Mouse (Mus musculus) embryonic facial prominence, embryonic 12.5 days (tissue): Measurements from ENCODE around the gene Vmn1r189. TPM values are rescaled to one million over a fixed set of nuclear protein-coding genes. Genes with fewer than 3 reads are reported as not detected.
"Not testable (repeated sequence)": the region's sequence is repeated elsewhere in the genome, so short reads cannot be mapped to it uniquely, and the experiment has no call there.

Source experiments
- ATAC-seq: fragments of 200-750 bp; cut with Nextera tagmentation; 2 replicates; pipeline ENCODE4 v1.8.0; 2017; ENCODE audit not compliant: insufficient number of reproducible peaks, insufficient read depth, low FRiP score, low TSS enrichment
- H3K27ac ChIP-seq: fragments of 300-500 bp; sonication (generic); 2 replicates; pipeline ENCODE4 v1.5.1; 2016; ENCODE audit warnings: mild to moderate bottlenecking
- H3K27me3 ChIP-seq: fragments of 300-500 bp; sonication (generic); 2 replicates; pipeline ENCODE4 v1.6.1; 2016; ENCODE audit warnings: mild to moderate bottlenecking, moderate library complexity
- H3K36me3 ChIP-seq: fragments of 300-500 bp; sonication (generic); 2 replicates; pipeline ENCODE4 v1.6.1; 2016; ENCODE audit warnings: mild to moderate bottlenecking
- H3K4me1 ChIP-seq: fragments of 300-500 bp; sonication (generic); 2 replicates; pipeline ENCODE4 v1.6.1; 2016
- H3K4me2 ChIP-seq: fragments of 300-500 bp; sonication (generic); replicated peaks from 2 replicates; pipeline ENCODE4 v1.6.1; 2016; ENCODE audit warnings: mild to moderate bottlenecking, moderate library complexity
- H3K4me3 ChIP-seq: fragments of 300-500 bp; sonication (generic); 2 replicates; pipeline ENCODE4 v1.5.1; 2016; ENCODE audit warnings: mild to moderate bottlenecking
- H3K9ac ChIP-seq: fragments of 300-500 bp; sonication (generic); 2 replicates; pipeline ENCODE4 v1.6.1; 2016; ENCODE audit warnings: mild to moderate bottlenecking, moderate library complexity
- H3K9me3 ChIP-seq: fragments of 300-500 bp; sonication (generic); 2 replicates; pipeline ENCODE4 v1.6.1; 2016; ENCODE audit warnings: mild to moderate bottlenecking, moderate library complexity
- WGBS: fragments of 180-500 bp; shearing (Covaris S2); methylation state at CpG from one replicate; pipeline ENCODE4 v1.1.7; 2016; 5-methylcytosine and 5-hydroxymethylcytosine counted together
- microRNA-seq: library from miRNA; unstranded; fragments of <30 nt; microRNA quantifications from one replicate; pipeline ENCODE4, GENCODE M21; 2017
- polyA plus RNA-seq: library from polyadenylated mRNA; unstranded; fragments of >200 nt; fragmentation: Nextera tagmentation; extraction: Ambion mirVana; gene quantifications from 2 replicates; pipeline ENCODE4 v1.2.1, GENCODE M21; 2016

The Vmn1r189 gene
- polyA plus RNA-seq = not detected in 2 replicates

DNA sequence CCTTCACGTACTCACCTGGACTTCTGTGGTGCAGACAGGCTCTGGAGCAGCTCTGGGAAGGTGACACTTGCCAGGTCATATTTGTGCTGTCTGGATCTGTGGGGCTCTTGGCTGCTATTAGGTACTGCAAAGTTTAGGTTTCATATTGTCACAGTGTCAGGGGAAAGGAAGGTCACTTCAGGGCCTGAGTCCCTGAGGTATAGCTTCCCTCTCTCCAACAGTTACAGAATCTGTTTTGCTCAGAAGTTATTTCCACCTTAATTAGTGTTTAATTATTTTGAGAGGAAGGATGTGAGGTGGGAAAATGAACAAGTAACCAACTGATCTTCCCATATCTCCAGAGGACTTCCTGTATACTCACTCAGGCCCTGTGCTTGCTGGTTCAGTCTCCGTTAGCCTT is at the start of gene Vmn1r189:
Gene Vmn1r189 (minus strand): TSS at position 101 of the 400 bp plus-strand sequence.
- not testable (repeated sequence) for H3K9ac ChIP-seq, H3K27ac ChIP-seq, ATAC-seq, H3K4me1 ChIP-seq, H3K27me3 ChIP-seq, H3K4me3 ChIP-seq, H3K36me3 ChIP-seq, H3K9me3 ChIP-seq, H3K4me2 ChIP-seq
- WGBS = 82% methylated on average over 2 of the region's 2 CpGs

GRCm38 (mm10) chr13:22136495-22137293 is 31.1 kb upstream of the Vmn1r189 start:
- H3K27me3 ChIP-seq, H3K9ac ChIP-seq, H3K4me3 ChIP-seq, H3K4me1 ChIP-seq, H3K36me3 ChIP-seq, H3K4me2 ChIP-seq, H3K27ac ChIP-seq, H3K9me3 ChIP-seq, ATAC-seq: not testable (repeated sequence)
- 75% methylated on average over 5 of the region's 5 CpGs for WGBS

DNA sequence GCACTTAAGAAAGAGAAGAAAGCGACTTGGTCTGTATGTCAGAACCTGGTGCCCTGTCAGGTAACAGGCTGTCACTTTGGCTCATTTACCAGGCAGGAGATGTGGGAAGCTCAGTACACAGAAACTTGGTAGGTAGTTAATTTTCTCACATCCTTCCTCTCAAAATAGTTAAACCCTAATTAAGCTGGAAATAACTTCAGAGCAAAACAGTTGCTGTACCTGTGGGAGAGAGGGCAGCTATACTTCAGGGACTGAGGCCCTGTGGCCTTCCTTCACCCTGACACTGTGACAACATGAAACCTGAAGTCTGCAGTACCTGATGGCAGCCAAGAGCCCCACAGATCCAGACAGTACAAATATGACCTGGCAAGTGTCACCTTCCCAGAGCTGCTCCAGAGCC is 21.5 kb downstream of the Vmn1r189 start, which contains the start of gene Vmn1r188:
Gene Vmn1r188 (plus strand): TSS at position 301 of the 400 bp plus-strand sequence.
- WGBS = 86% methylated on average over 1 of the region's 1 CpGs
- not testable (repeated sequence) for H3K4me3 ChIP-seq, H3K9me3 ChIP-seq, H3K27me3 ChIP-seq, H3K27ac ChIP-seq, ATAC-seq, H3K9ac ChIP-seq, H3K4me1 ChIP-seq, H3K4me2 ChIP-seq, H3K36me3 ChIP-seq

DNA sequence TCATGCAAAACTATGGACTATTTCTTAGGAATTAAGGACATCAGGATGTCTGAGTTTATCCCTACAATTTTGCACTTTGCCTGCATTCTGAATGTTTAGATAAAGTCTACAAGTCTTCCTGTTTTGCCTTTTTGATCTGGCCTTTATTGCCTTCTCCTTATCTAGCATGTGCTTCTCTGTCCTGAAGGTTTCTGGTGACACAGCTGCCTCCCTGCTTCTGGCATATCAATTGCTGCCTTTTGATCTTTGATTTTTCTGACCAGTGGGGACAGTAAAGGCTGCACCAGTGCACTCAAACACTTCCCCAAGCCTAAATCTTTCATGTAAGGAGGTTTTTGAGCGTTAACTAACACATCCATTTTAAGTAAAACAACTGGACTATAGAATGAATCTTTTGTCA is 42.2 kb downstream of the Vmn1r189 start:
- H3K36me3 ChIP-seq = no peaks in the 10 kb centered on the region
- H3K9me3 ChIP-seq = no peaks in the 10 kb centered on the region
- no peak overlapping the region for H3K27ac ChIP-seq
- 71% methylated on average over 1 of the region's 1 CpGs for WGBS
- no peak for ATAC-seq
- no peaks in the 10 kb centered on the region for H3K27me3 ChIP-seq
- no peak overlapping the region for H3K4me3 ChIP-seq
- no peak overlapping the region for H3K9ac ChIP-seq
- H3K4me2 ChIP-seq = no peak overlapping the region
- no peaks in the 10 kb centered on the region for H3K4me1 ChIP-seq

DNA sequence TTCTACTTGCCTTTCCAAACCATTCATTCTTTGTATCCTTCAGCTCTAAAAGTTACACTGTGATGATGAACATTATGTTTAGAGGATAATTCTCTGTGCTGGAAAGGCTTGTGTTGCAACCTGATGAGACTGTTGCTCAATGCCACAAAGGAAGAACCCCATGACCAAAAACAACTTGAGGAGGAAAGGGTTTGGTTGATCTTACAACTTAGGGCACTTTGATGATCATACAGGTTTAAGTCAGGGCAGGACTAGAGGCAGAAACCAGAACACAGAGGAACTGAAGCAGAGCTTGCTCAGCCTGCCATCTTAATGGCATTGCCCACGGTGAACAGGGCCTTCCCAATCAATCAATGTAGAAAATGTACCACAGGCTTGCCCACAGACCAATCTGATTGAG is 44.2 kb downstream of the Vmn1r189 start:
- H3K9ac ChIP-seq = no peak overlapping the region
- no peak overlapping the region for H3K4me2 ChIP-seq
- H3K36me3 ChIP-seq = no peaks in the 10 kb centered on the region
- 79% methylated on average over 1 of the region's 1 CpGs for WGBS
- no peak overlapping the region for H3K4me3 ChIP-seq
- H3K27me3 ChIP-seq = no peaks in the 10 kb centered on the region
- no peaks in the 10 kb centered on the region for H3K4me1 ChIP-seq
- H3K9me3 ChIP-seq = no peaks in the 10 kb centered on the region
- no peak overlapping the region for H3K27ac ChIP-seq
- no peak for ATAC-seq

DNA sequence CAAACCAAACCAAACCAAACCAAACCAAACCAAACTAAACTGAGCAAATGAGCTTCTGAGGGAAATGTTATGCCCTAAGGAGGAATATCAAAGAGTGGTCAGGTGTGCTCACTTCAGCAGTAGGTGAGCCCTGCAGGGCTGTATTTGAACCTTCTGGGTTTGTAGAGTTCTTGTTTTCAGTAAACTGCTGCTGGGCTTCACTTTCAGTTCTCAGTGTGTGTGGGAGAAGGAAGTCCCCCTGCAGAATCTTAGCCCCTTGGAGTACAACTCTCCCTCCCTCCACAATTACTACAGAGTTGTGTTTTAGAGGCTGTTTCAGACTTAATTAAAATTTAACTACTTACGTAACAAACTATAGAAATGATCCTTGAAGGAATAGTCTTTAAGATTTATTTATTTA is 51.9 kb downstream of the Vmn1r189 start:
- no peaks in the 10 kb centered on the region for H3K9me3 ChIP-seq
- no peak overlapping the region for H3K9ac ChIP-seq
- H3K4me3 ChIP-seq = no peak overlapping the region
- no peaks in the 10 kb centered on the region for H3K36me3 ChIP-seq
- WGBS = 96% methylated on average over 1 of the region's 1 CpGs
- no peak overlapping the region for H3K4me2 ChIP-seq
- H3K27ac ChIP-seq = no peak overlapping the region
- no peaks in the 10 kb centered on the region for H3K27me3 ChIP-seq
- peaks cover 2% of the 10 kb centered on the region; the same call in 1 of the 2 replicates for H3K4me1 ChIP-seq
- ATAC-seq = no peak

GRCm38 (mm10) chr13:22051523-22051859 is 54.1 kb downstream of the Vmn1r189 start:
- H3K27ac ChIP-seq = no peak overlapping the region; the same call in 1 of the 2 replicates

GRCm38 (mm10) chr13:22050591-22051522 is 54.8 kb downstream of the Vmn1r189 start:
- H3K27ac ChIP-seq = peak overlapping the region; percentile 83
- peak overlapping the region; percentile 61; the same call in 1 of the 2 replicates for H3K9ac ChIP-seq
- H3K4me3 ChIP-seq = peak overlapping the region; percentile 46
- no peaks in the 10 kb centered on the region for H3K36me3 ChIP-seq
- H3K9me3 ChIP-seq = no peaks in the 10 kb centered on the region
- under 1% methylated on average over 52 of the region's 52 CpGs for WGBS
- peaks cover 2% of the 10 kb centered on the region; the same call in 1 of the 2 replicates for H3K4me1 ChIP-seq
- peak overlapping the region; percentile 58 for H3K4me2 ChIP-seq
- ATAC-seq = peak; percentile 91
- no peaks in the 10 kb centered on the region for H3K27me3 ChIP-seq

More at GRCm38 (mm10) chr13:22051523-22051859, 54.1 kb downstream of the Vmn1r189 start:
- Histone ChIP-seq H3K4me3 (peak overlapping the region; percentile 46), H3K27me3 (no peaks in the 10 kb centered on the region), H3K36me3 (no peaks in the 10 kb centered on the region), H3K4me1 (peaks cover 2% of the 10 kb centered on the region; the same call in 1 of the 2 replicates), H3K4me2 (peak overlapping the region; percentile 58), H3K9ac (no peak overlapping the region), H3K9me3 (no peaks in the 10 kb centered on the region)
- ATAC-seq = no peak
- WGBS = 13% methylated on average over 5 of the region's 5 CpGs

Small RNA genes lying within 50 kb of the gene (microRNA-seq; reads per million reads assigned to microRNA genes)
- gene Gm26300 = not detected

Other genes starting within 250 kb of the Vmn1r189 start
- gene Zfp184, start 160.7 kb downstream of the Vmn1r189 start, polyA plus RNA-seq = 21.7 and 23.6 TPM in 2 replicates
- gene Pom121l2, start 124.6 kb downstream of the Vmn1r189 start, polyA plus RNA-seq = 0.33 TPM in 1 of 2 replicates, not detected in the other
- gene Prss16, start 96.1 kb downstream of the Vmn1r189 start, polyA plus RNA-seq = 0.69 and 0.95 TPM in 2 replicates
- 8.0 and 8.3 TPM in 2 replicates for gene Hist1h2ah, start 70.3 kb downstream of the Vmn1r189 start, polyA plus RNA-seq
- 19.4 and 20.1 TPM in 2 replicates for gene Hist1h2bk, start 70.0 kb downstream of the Vmn1r189 start, polyA plus RNA-seq
- 26.8 and 29.2 TPM in 2 replicates for gene Hist1h4i, start 64.5 kb downstream of the Vmn1r189 start, polyA plus RNA-seq
- gene Hist1h2ag, start 62.9 kb downstream of the Vmn1r189 start, polyA plus RNA-seq = 117 and 124 TPM in 2 replicates
- gene Hist1h2bj, start 62.6 kb downstream of the Vmn1r189 start, polyA plus RNA-seq = 15.2 and 17.7 TPM in 2 replicates
- gene Vmn1r188, start 21.4 kb downstream of the Vmn1r189 start, polyA plus RNA-seq = not detected in 2 replicates
- gene Vmn1r191, start 78.1 kb upstream of the Vmn1r189 start, polyA plus RNA-seq = not detected in 2 replicates
- not detected in 2 replicates for gene Vmn1r192, start 85.3 kb upstream of the Vmn1r189 start, polyA plus RNA-seq
- gene Vmn1r193, start 117.3 kb upstream of the Vmn1r189 start, polyA plus RNA-seq = not detected in 2 replicates
- gene Vmn1r194, start 138.4 kb upstream of the Vmn1r189 start, polyA plus RNA-seq = not detected in 2 replicates
- gene Vmn1r195, start 164.7 kb upstream of the Vmn1r189 start, polyA plus RNA-seq = not detected in 2 replicates
- not detected in 2 replicates for gene Vmn1r196, start 184.1 kb upstream of the Vmn1r189 start, polyA plus RNA-seq
- gene Vmn1r197, start 218.8 kb upstream of the Vmn1r189 start, polyA plus RNA-seq = not detected in 2 replicates
- gene Vmn1r198, start 244.5 kb upstream of the Vmn1r189 start, polyA plus RNA-seq = not detected in 2 replicates